Mouse (Mus musculus) retina, embryonic 14.5 days (tissue): ENCODE measurements at regions not wholly inside any gene's neighbourhood (a gene's known extent, or its start where the extent isn't known, plus 50 kb on each side); places are given as distances from the start of the nearest gene placed in this dataset.

Experiments
- DNase-seq: peaks from one replicate; pipeline ENCODE4 v3.0.0-alpha.2; 2015; ENCODE audit warnings: low spot score

- DNase-seq: no peak
Observed at GRCm38 (mm10) chr10:126634731-126635130, 266.4 kb downstream of the Atp23 start.

GRCm38 (mm10) chr10:126628057-126628456, 273.1 kb downstream of the Atp23 start:
- peak; percentile 50 for DNase-seq

- DNase-seq: peak; percentile 72
Observed at GRCm38 (mm10) chr10:126625466-126625865, 275.7 kb downstream of the Atp23 start.

GRCm38 (mm10) chr10:126620802-126621201, 280.4 kb downstream of the Atp23 start:
- DNase-seq: no peak

- DNase-seq: no peak
Observed at GRCm38 (mm10) chr10:126619970-126620369, 281.2 kb downstream of the Atp23 start.

- no peak for DNase-seq
Observed at GRCm38 (mm10) chr10:126612226-126612625, 288.9 kb downstream of the Atp23 start.

GRCm38 (mm10) chr10:126610506-126610905, 290.6 kb downstream of the Atp23 start:
- no peak for DNase-seq

GRCm38 (mm10) chr10:126599686-126600085, 301.5 kb downstream of the Atp23 start:
- no peak for DNase-seq

GRCm38 (mm10) chr10:126568155-126568554, 333.0 kb downstream of the Atp23 start:
- no peak for DNase-seq

GRCm38 (mm10) chr10:126565326-126565725, 335.8 kb downstream of the Atp23 start:
- DNase-seq: no peak

GRCm38 (mm10) chr10:126555080-126555479, 346.1 kb downstream of the Atp23 start:
- DNase-seq: no peak

GRCm38 (mm10) chr10:126531950-126532349, 369.2 kb downstream of the Atp23 start:
- DNase-seq: no peak

GRCm38 (mm10) chr10:126531368-126531767, 369.8 kb downstream of the Atp23 start:
- DNase-seq: peak; percentile 73

GRCm38 (mm10) chr10:126528801-126529200, 372.4 kb downstream of the Atp23 start:
- no peak for DNase-seq

GRCm38 (mm10) chr10:126526186-126526585, 375.0 kb downstream of the Atp23 start:
- DNase-seq: no peak

GRCm38 (mm10) chr10:126521836-126522815, 379.0 kb downstream of the Atp23 start:
- no peak for DNase-seq

- DNase-seq: peak; percentile 44
Observed at GRCm38 (mm10) chr10:126520973-126521372, 380.2 kb downstream of the Atp23 start.

- DNase-seq: no peak
Observed at GRCm38 (mm10) chr10:126513185-126513584, 388.0 kb downstream of the Atp23 start.

- no peak for DNase-seq
Observed at GRCm38 (mm10) chr10:126511511-126511910, 389.6 kb downstream of the Atp23 start.

GRCm38 (mm10) chr10:126505988-126506387, 395.2 kb downstream of the Atp23 start:
- DNase-seq: no peak

GRCm38 (mm10) chr10:126502013-126502688, 399.0 kb downstream of the Atp23 start:
- DNase-seq: no peak

GRCm38 (mm10) chr10:126498726-126499125, 402.4 kb downstream of the Atp23 start:
- no peak for DNase-seq

- no peak for DNase-seq
Observed at GRCm38 (mm10) chr10:126493734-126494133, 407.4 kb downstream of the Atp23 start.
